Mouse (Mus musculus): Measurements from ENCODE around the gene Nat14. TPM values are rescaled to one million over a fixed set of nuclear protein-coding genes. Genes with fewer than 3 reads are reported as not detected.
A peak's percentile ranks its signal among the peaks of the same experiment; 100 is the strongest.

Gene Nat14
- total RNA-seq, 1 experiment, result 1.7 TPM

DNA sequence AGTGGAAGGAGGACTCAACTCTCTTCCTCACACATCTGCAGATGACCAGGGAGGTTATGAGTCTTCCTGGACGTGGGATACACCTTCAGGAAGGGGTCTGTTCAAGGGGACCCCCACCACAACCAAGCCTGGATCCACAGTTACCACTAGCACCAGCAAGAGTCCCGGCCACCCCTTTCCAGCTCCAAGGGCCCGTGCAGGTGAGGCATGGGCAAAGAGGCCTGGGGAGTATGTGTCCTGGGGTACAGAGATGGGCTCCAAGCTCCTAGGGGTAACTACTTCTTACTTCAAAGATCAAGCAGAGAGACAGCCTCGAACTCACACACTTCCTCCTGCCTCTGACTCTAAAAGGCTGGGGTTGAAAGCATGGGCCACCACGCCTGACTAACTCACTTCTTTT lies 20.8 kb downstream of the Nat14 start:
- no peak overlapping the region for H3K27ac ChIP-seq (ENCODE audit: insufficient read depth, low read depth, low read length, poor library complexity, severe bottlenecking)
- no peak overlapping the region for H3K9ac ChIP-seq (ENCODE audit: insufficient read depth, low read depth, low read length, poor library complexity, severe bottlenecking)
- H3K4me3 ChIP-seq (ENCODE audit: insufficient read depth in 1 of 2, low read depth in 1 of 2, low read length in 2 of 2, poor library complexity in 1 of 2, severe bottlenecking in 1 of 2), result no peak overlapping the region
- H3K4me1 ChIP-seq (ENCODE audit: control insufficient read depth in 2 of 2, insufficient read depth in 2 of 2, low read length in 2 of 2, poor library complexity in 1 of 2), result 0 out of 4 replicates have a peak, but pooled peaks cover 0 to 3% of the 10 kb centered on the region in 2 experiments
- in situ Hi-C loops (cut with MboI; ENCODE audit: low sequenced_read_pairs in 2 of 2, unreplicated experiment in 2 of 2), result no loop called here
- no peaks in the 10 kb centered on the region for H3K36me3 ChIP-seq (ENCODE audit: control insufficient read depth, insufficient read depth, low read length, poor library complexity, severe bottlenecking)
- H3K9me3 ChIP-seq (ENCODE audit: control insufficient read depth, insufficient read depth, low read depth, low read length), result no peaks in the 10 kb centered on the region
- TF ChIP-seq ZC3H11A (IDR thresholded peaks at IDR 0.05; ENCODE audit: borderline replicate concordance, low read depth, low read length) (no peak), HCFC1 (IDR thresholded peaks at IDR 0.05; ENCODE audit: borderline replicate concordance, insufficient read depth, low read length) (no peak), CHD2 (IDR thresholded peaks at IDR 0.05; ENCODE audit: low read depth, low read length) (no peak), ZNF384 (IDR thresholded peaks at IDR 0.05; ENCODE audit: low read depth, low read length) (no peak), MAFK (IDR thresholded peaks at IDR 0.05; ENCODE audit: insufficient read depth, low read depth, low read length) (no peak)
- DNase-seq (ENCODE audit: low read depth, low spot score), result no peak

- Histone ChIP-seq H3K27ac (ENCODE audit: insufficient read depth, low read depth, low read length, poor library complexity, severe bottlenecking) (no peak overlapping the region), H3K4me3 (ENCODE audit: insufficient read depth in 1 of 2, low read depth in 1 of 2, low read length in 2 of 2, poor library complexity in 1 of 2, severe bottlenecking in 1 of 2) (peak overlapping the region in 1 of 2 experiments; percentile 60; a peak in 2 of 4 replicates), H3K9ac (ENCODE audit: insufficient read depth, low read depth, low read length, poor library complexity, severe bottlenecking) (no peak overlapping the region), H3K36me3 (ENCODE audit: control insufficient read depth, insufficient read depth, low read length, poor library complexity, severe bottlenecking) (no peaks in the 10 kb centered on the region), H3K9me3 (ENCODE audit: control insufficient read depth, insufficient read depth, low read depth, low read length) (no peaks in the 10 kb centered on the region), H3K4me1 (ENCODE audit: control insufficient read depth in 2 of 2, insufficient read depth in 2 of 2, low read length in 2 of 2, poor library complexity in 1 of 2) (0 out of 4 replicates have a peak, but pooled peaks cover 0 to 3% of the 10 kb centered on the region in 2 experiments)
- in situ Hi-C loops (cut with MboI; ENCODE audit: low sequenced_read_pairs in 2 of 2, unreplicated experiment in 2 of 2), result no loop called here
- peak; percentile 96 for DNase-seq (ENCODE audit: low read depth, low spot score)
- TF ChIP-seq ZC3H11A (IDR thresholded peaks at IDR 0.05; ENCODE audit: borderline replicate concordance, low read depth, low read length) (peak; percentile 51), MAFK (IDR thresholded peaks at IDR 0.05; ENCODE audit: insufficient read depth, low read depth, low read length) (no peak), ZNF384 (IDR thresholded peaks at IDR 0.05; ENCODE audit: low read depth, low read length) (0 out of 2 replicates have a peak, but pooled peaks have one; percentile 28), HCFC1 (IDR thresholded peaks at IDR 0.05; ENCODE audit: borderline replicate concordance, insufficient read depth, low read length) (peak; percentile 52; the same call in 1 of the 2 replicates), CHD2 (IDR thresholded peaks at IDR 0.05; ENCODE audit: low read depth, low read length) (peak; percentile 98)
These were observed 21.5 kb downstream of the Nat14 start for GRCm38 (mm10) chr7:4943223-4943815.

- DNase-seq (ENCODE audit: low read depth, low spot score), result no peak
- TF ChIP-seq ZC3H11A (IDR thresholded peaks at IDR 0.05; ENCODE audit: borderline replicate concordance, low read depth, low read length) (no peak), CHD2 (IDR thresholded peaks at IDR 0.05; ENCODE audit: low read depth, low read length) (no peak), ZNF384 (IDR thresholded peaks at IDR 0.05; ENCODE audit: low read depth, low read length) (no peak), HCFC1 (IDR thresholded peaks at IDR 0.05; ENCODE audit: borderline replicate concordance, insufficient read depth, low read length) (no peak), MAFK (IDR thresholded peaks at IDR 0.05; ENCODE audit: insufficient read depth, low read depth, low read length) (no peak)
- in situ Hi-C loops (cut with MboI; ENCODE audit: low sequenced_read_pairs in 2 of 2, unreplicated experiment in 2 of 2), result no loop called here
- Histone ChIP-seq H3K4me3 (ENCODE audit: insufficient read depth in 1 of 2, low read depth in 1 of 2, low read length in 2 of 2, poor library complexity in 1 of 2, severe bottlenecking in 1 of 2) (no peak overlapping the region), H3K36me3 (ENCODE audit: control insufficient read depth, insufficient read depth, low read length, poor library complexity, severe bottlenecking) (no peaks in the 10 kb centered on the region), H3K9ac (ENCODE audit: insufficient read depth, low read depth, low read length, poor library complexity, severe bottlenecking) (no peak overlapping the region), H3K4me1 (ENCODE audit: control insufficient read depth in 2 of 2, insufficient read depth in 2 of 2, low read length in 2 of 2, poor library complexity in 1 of 2) (peaks cover 0 to 11% of the 10 kb centered on the region in 2 experiments; a peak in 1 of 4 replicates), H3K27ac (ENCODE audit: insufficient read depth, low read depth, low read length, poor library complexity, severe bottlenecking) (no peak overlapping the region), H3K9me3 (ENCODE audit: control insufficient read depth, insufficient read depth, low read depth, low read length) (no peaks in the 10 kb centered on the region)
These were observed 26.0 kb downstream of the Nat14 start for GRCm38 (mm10) chr7:4947855-4948254.

DNA sequence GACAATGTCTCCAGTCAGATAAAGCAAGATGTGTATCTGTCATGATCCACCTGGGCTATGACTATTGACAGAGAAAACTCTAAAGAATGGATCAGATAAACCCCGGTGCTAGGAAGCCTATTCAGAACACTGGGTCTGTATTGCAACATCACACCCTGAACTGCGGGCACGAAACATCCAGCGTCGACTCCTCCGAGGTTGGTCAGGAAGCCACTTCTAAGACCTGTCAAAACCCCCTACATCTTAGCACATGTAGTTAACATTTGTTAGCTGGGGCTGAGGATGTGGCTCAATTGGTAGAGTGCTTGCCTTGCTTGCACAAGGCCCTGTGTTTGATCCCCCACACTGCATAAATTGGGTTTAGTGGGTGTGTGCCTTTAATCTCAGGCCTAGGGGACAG lies 26.6 kb downstream of the Nat14 start:
- Histone ChIP-seq H3K9ac (ENCODE audit: insufficient read depth, low read depth, low read length, poor library complexity, severe bottlenecking) (no peak overlapping the region), H3K4me3 (ENCODE audit: insufficient read depth in 1 of 2, low read depth in 1 of 2, low read length in 2 of 2, poor library complexity in 1 of 2, severe bottlenecking in 1 of 2) (no peak overlapping the region), H3K4me1 (ENCODE audit: control insufficient read depth in 2 of 2, insufficient read depth in 2 of 2, low read length in 2 of 2, poor library complexity in 1 of 2) (peaks cover 0 to 11% of the 10 kb centered on the region in 2 experiments; a peak in 1 of 4 replicates), H3K9me3 (ENCODE audit: control insufficient read depth, insufficient read depth, low read depth, low read length) (no peaks in the 10 kb centered on the region), H3K36me3 (ENCODE audit: control insufficient read depth, insufficient read depth, low read length, poor library complexity, severe bottlenecking) (no peaks in the 10 kb centered on the region), H3K27ac (ENCODE audit: insufficient read depth, low read depth, low read length, poor library complexity, severe bottlenecking) (no peak overlapping the region)
- TF ChIP-seq ZC3H11A (IDR thresholded peaks at IDR 0.05; ENCODE audit: borderline replicate concordance, low read depth, low read length), result no peak
- no peak for TF ChIP-seq CHD2 (IDR thresholded peaks at IDR 0.05; ENCODE audit: low read depth, low read length)
- no peak for TF ChIP-seq HCFC1 (IDR thresholded peaks at IDR 0.05; ENCODE audit: borderline replicate concordance, insufficient read depth, low read length)
- TF ChIP-seq MAFK (IDR thresholded peaks at IDR 0.05; ENCODE audit: insufficient read depth, low read depth, low read length), result no peak
- TF ChIP-seq ZNF384 (IDR thresholded peaks at IDR 0.05; ENCODE audit: low read depth, low read length), result no peak
- in situ Hi-C loops (cut with MboI; ENCODE audit: low sequenced_read_pairs in 2 of 2, unreplicated experiment in 2 of 2), result no loop called here
- no peak for DNase-seq (ENCODE audit: low read depth, low spot score)

All from ES-E14 (cell line).